Mouse (Mus musculus): ENCODE results near the gene Arrdc4. TPM values are rescaled to one million over a fixed set of nuclear protein-coding genes. Genes with fewer than 3 reads are reported as not detected.

The Arrdc4 gene
- polyA plus RNA-seq, 1 experiment from 2014 or later, result 6.7 TPM

DNA sequence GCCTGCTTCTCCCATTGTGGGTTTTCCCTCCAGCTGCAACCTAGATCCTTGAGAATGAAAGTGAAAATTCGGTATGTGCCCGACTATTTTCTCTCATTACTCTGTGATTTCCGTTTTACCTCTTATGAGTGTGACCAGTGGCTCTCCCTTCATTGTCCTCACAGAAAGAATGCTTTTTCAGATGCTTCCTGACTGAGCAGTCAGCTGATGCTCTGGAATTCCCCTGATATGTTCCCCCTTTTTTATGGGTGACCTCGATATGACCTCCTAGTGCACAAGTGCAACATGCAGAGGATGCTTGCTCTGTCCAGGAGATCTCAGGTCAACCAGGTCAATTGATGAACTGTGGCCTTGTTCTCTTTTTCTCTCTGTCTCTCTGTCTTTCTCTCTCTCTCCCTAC, 56.3 kb downstream of the Arrdc4 start:
- Histone ChIP-seq H3K79me2 (ENCODE audit: inconsistent target) (no peaks in the 10 kb centered on the region), H3K27ac (no peak overlapping the region), H3K36me3 (ENCODE audit: inconsistent target) (no peaks in the 10 kb centered on the region), H3K4me3 (ENCODE audit: inconsistent target) (no peak overlapping the region)
- 4% methylated on average over 4 of the region's 4 CpGs for whole genome bisulfite sequencing (ENCODE audit: missing documents)

DNA sequence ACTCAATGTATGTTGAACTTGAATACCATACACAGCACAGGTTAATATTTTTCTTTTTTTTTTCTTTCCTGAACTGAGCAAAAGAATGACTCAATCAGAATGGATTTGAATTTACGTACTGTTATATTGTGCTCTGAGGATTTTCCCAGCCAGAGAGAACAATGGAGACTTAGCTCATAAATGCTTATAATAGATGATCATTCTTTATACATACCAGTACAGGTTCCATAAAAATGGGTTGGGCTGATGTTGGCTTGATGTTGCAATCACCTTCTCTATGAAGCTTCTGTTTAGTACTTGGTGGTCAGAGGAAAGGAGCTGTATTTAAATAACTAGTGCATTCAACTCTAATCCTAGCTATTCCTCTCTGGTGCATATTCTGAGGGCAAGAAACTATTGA, 57.6 kb downstream of the Arrdc4 start:
- 100% methylated on average over 1 of the region's 1 CpGs for WGBS (ENCODE audit: missing documents)
- H3K79me2 ChIP-seq (ENCODE audit: inconsistent target), result no peaks in the 10 kb centered on the region
- H3K36me3 ChIP-seq (ENCODE audit: inconsistent target), result no peaks in the 10 kb centered on the region
- H3K4me3 ChIP-seq (ENCODE audit: inconsistent target), result no peak overlapping the region
- no peak overlapping the region for H3K27ac ChIP-seq

DNA sequence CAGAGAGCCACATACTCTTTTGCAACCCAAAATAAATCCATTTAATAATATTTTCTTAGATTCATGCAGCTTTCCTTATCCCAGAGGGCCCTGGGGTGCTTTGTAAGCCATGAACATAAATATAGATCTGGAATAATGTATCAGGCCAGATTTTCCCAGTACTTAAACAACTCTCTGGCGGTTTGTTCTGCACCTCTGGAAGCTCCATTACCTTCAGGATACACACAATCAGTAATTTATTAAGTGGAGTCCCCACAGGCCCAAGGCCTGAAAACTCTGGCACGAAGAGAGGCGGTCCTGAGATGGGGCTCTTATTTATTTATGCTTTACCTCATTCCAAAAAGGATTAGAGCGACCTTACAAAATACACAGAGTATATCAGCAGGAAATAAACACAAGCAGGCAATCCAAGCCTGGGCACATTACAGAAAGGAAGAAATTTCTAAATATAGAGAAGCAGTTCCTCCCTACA, 61.9 kb downstream of the Arrdc4 start:
- H3K27ac ChIP-seq, result no peak overlapping the region
- WGBS (ENCODE audit: missing documents), result 86% methylated on average over 4 of the region's 4 CpGs
- no peaks in the 10 kb centered on the region for H3K79me2 ChIP-seq (ENCODE audit: inconsistent target)
- H3K4me3 ChIP-seq (ENCODE audit: inconsistent target), result no peak overlapping the region
- no peaks in the 10 kb centered on the region for H3K36me3 ChIP-seq (ENCODE audit: inconsistent target)
